Mouse (Mus musculus) erythroblast, embryonic 14.5 days (primary cell): ENCODE results near the gene Serpina10.

Source experiments
- GATA1 ChIP-seq: IDR thresholded peaks from 2 replicates; pipeline ENCODE4 v1.6.1; 2012; ENCODE audit warnings: low read length, inconsistent platforms, mixed read lengths
- TAL1 ChIP-seq: IDR thresholded peaks from 3 replicates; pipeline ENCODE4 v1.6.1; 2012; ENCODE audit warnings: low read length, inconsistent platforms, mixed read lengths

- TF ChIP-seq TAL1: no peak
- no peak for TF ChIP-seq GATA1
Measured at GRCm38 (mm10) chr12:103583771-103584170, 47.5 kb downstream of the Serpina10 start.
